Mouse (Mus musculus) limb, embryonic 14.5 days (tissue): ENCODE measurements around the gene Sp3. TPM values are rescaled to one million over a fixed set of nuclear protein-coding genes. Genes with fewer than 3 reads are reported as not detected.
A peak's percentile ranks its signal among the peaks of the same experiment; 100 is the strongest.

Experiments used
- ATAC-seq: fragments of 200-750 bp; cut with Nextera tagmentation; 2 replicates; pipeline ENCODE4 v1.8.0; 2017; ENCODE audit warnings: low read depth, moderate number of reproducible peaks, moderate TSS enrichment; ENCODE audit not compliant: low FRiP score
- DNase-seq: peaks from one replicate; pipeline ENCODE4 v3.0.0-alpha.2; 2015; ENCODE audit warnings: low spot score
- H3K27ac ChIP-seq: fragments of 300-500 bp; sonication (generic); replicated peaks from 2 replicates; pipeline ENCODE4 v1.5.1; 2014; ENCODE audit warnings: low read depth, mild to moderate bottlenecking, low read length, moderate library complexity, mixed read lengths
- H3K27me3 ChIP-seq: fragments of 300-500 bp; sonication (generic); 2 replicates; pipeline ENCODE4 v1.6.1; 2014; ENCODE audit warnings: low read length, mixed read lengths; ENCODE audit not compliant: control insufficient read depth, insufficient read depth
- H3K36me3 ChIP-seq: fragments of 300-500 bp; sonication (generic); 2 replicates; pipeline ENCODE4 v1.6.1; 2014; ENCODE audit warnings: mild to moderate bottlenecking, low read length, moderate library complexity, mixed read lengths; ENCODE audit not compliant: control insufficient read depth, insufficient read depth
- H3K4me1 ChIP-seq: fragments of 300-500 bp; sonication (generic); 2 replicates; pipeline ENCODE4 v1.6.1; 2014; ENCODE audit warnings: antibody characterized with exemption, low read length, mixed read lengths; ENCODE audit not compliant: control insufficient read depth, insufficient read depth
- H3K4me2 ChIP-seq: fragments of 300-500 bp; sonication (generic); replicated peaks from 2 replicates; pipeline ENCODE4 v1.6.1; 2014; ENCODE audit warnings: low read depth, mild to moderate bottlenecking, low read length, moderate library complexity; ENCODE audit not compliant: severe bottlenecking
- H3K4me3 ChIP-seq: fragments of 300-500 bp; sonication (generic); replicated peaks from 2 replicates; pipeline ENCODE4 v1.5.1; 2014; ENCODE audit warnings: low read length
- H3K9ac ChIP-seq: fragments of 300-500 bp; sonication (generic); 2 replicates; pipeline ENCODE4 v1.6.1; 2014; ENCODE audit warnings: mild to moderate bottlenecking, low read depth, low read length, moderate library complexity; ENCODE audit not compliant: severe bottlenecking
- H3K9me3 ChIP-seq: fragments of 300-500 bp; sonication (generic); 2 replicates; pipeline ENCODE4 v1.6.1; 2016; ENCODE audit warnings: low read length; ENCODE audit not compliant: control insufficient read depth
- POLR2A ChIP-seq: fragments of 200-500 bp; IDR thresholded peaks from 2 replicates; pipeline ENCODE4 v1.8.0; 2012; ENCODE audit warnings: inconsistent platforms, mild to moderate bottlenecking, moderate library complexity, borderline replicate concordance; ENCODE audit not compliant: insufficient read depth, insufficient read length; ENCODE audit errors: extremely low read depth
- microRNA-seq: library from miRNA; unstranded; fragments of <30 nt; microRNA quantifications from one replicate; pipeline ENCODE4, GENCODE M21; 2016
- polyA plus RNA-seq, 2 experiments: library from polyadenylated mRNA; depleted of rRNA in 1 of 2; stranded (reverse) in 1 of 2; unstranded in 1 of 2; fragments of >200 nt; fragmentation: Nextera tagmentation in 1 of 2; extraction: Ambion mirVana in 1 of 2; gene quantifications; 2 replicates each; pipeline versions ENCODE4 v1.2.1 to v1.2.3; 2012 to 2014

Gene Sp3
- polyA plus RNA-seq, 2 experiments = 40.3 to 70.1 TPM

DNA sequence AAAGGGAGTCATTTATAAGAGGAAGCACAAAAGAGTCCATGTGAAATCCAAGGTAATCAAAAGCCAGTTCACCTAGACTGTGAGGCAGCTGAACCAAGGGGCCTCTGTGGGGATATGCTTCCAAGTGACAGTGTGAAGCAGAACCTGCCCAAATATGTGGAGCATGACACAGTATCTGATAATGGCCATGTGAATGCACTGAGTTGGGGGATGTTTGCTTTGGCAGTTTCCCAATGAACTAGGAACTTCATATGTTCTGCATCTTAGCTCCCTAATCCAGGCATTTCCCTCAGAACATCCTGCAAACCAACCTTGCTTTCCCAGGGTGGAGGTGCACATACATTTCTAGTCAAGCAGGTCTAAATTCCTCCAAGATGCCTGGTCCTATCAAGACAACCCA is 90.4 kb downstream of the Sp3 start:
- H3K9me3 ChIP-seq = no peaks in the 10 kb centered on the region
- DNase-seq = peak; percentile 32
- H3K27me3 ChIP-seq = no peaks in the 10 kb centered on the region
- no peak overlapping the region for H3K4me3 ChIP-seq
- H3K4me2 ChIP-seq = no peak overlapping the region
- H3K36me3 ChIP-seq = no peaks in the 10 kb centered on the region
- no peak for ATAC-seq
- TF ChIP-seq POLR2A = no peak
- H3K27ac ChIP-seq = no peak overlapping the region
- peaks cover 6% of the 10 kb centered on the region; the same call in 1 of the 2 replicates for H3K4me1 ChIP-seq
- no peak overlapping the region for H3K9ac ChIP-seq

Small RNA genes lying within 50 kb of the gene (microRNA-seq; reads per million reads assigned to microRNA genes)
- not detected for gene Gm25960

Other genes starting within 250 kb of the Sp3 start
- gene Gm11084, start 6.3 kb upstream of the Sp3 start, polyA plus RNA-seq (2012; rRNA removed) = not detected in 2 replicates
- gene Gm11084, start 6.3 kb upstream of the Sp3 start, polyA plus RNA-seq (2014; fragmentation: Nextera tagmentation; extraction: Ambion mirVana) = not detected in 2 replicates
- 33.6 and 49.7 TPM in 2 replicates for gene Ola1, start 238.5 kb upstream of the Sp3 start, polyA plus RNA-seq (2012; rRNA removed)
- gene Ola1, start 238.5 kb upstream of the Sp3 start, polyA plus RNA-seq (2014; fragmentation: Nextera tagmentation; extraction: Ambion mirVana) = 89.8 and 95.4 TPM in 2 replicates